Mouse (Mus musculus) limb, embryonic 11.5 days (tissue): ENCODE results near the gene Ucn. TPM values are rescaled to one million over a fixed set of nuclear protein-coding genes. Genes with fewer than 3 reads are reported as not detected.

Source experiments
- ATAC-seq: fragments of 200-750 bp; cut with Nextera tagmentation; 2 replicates; pipeline ENCODE4 v1.8.0; 2017; ENCODE audit warnings: low read depth; ENCODE audit not compliant: insufficient number of reproducible peaks, low FRiP score, low TSS enrichment
- DNase-seq: peaks from one replicate; pipeline ENCODE4 v3.0.0-alpha.2; 2015; ENCODE audit warnings: low spot score
- H3K27ac ChIP-seq: fragments of 300-500 bp; sonication (generic); replicated peaks from 2 replicates; pipeline ENCODE4 v1.5.1; 2014; ENCODE audit warnings: low read depth, mild to moderate bottlenecking, low read length
- H3K27me3 ChIP-seq: fragments of 300-500 bp; sonication (generic); 2 replicates; pipeline ENCODE4 v1.6.1; 2014; ENCODE audit warnings: mild to moderate bottlenecking, low read length, mixed read lengths; ENCODE audit not compliant: control insufficient read depth, insufficient read depth
- H3K36me3 ChIP-seq: fragments of 300-500 bp; sonication (generic); 2 replicates; pipeline ENCODE4 v1.6.1; 2014; ENCODE audit warnings: mild to moderate bottlenecking, low read length, moderate library complexity, mixed read lengths; ENCODE audit not compliant: control insufficient read depth, insufficient read depth
- H3K4me1 ChIP-seq: fragments of 300-500 bp; sonication (generic); 2 replicates; pipeline ENCODE4 v1.6.1; 2014; ENCODE audit warnings: low read length, mixed read lengths; ENCODE audit not compliant: control insufficient read depth, insufficient read depth
- H3K4me2 ChIP-seq: fragments of 300-500 bp; sonication (generic); 2 replicates; pipeline ENCODE4 v1.6.1; 2014; ENCODE audit warnings: low read depth, mild to moderate bottlenecking, moderate library complexity; ENCODE audit not compliant: severe bottlenecking
- H3K4me3 ChIP-seq: fragments of 300-500 bp; sonication (generic); 2 replicates; pipeline ENCODE4 v1.5.1; 2014; ENCODE audit warnings: low read depth, low read length
- H3K9ac ChIP-seq: fragments of 300-500 bp; sonication (generic); 2 replicates; pipeline ENCODE4 v1.6.1; 2014; ENCODE audit warnings: mild to moderate bottlenecking, low read length
- H3K9me3 ChIP-seq: fragments of 300-500 bp; sonication (generic); 2 replicates; pipeline ENCODE4 v1.6.1; 2016; ENCODE audit warnings: low read length; ENCODE audit not compliant: control insufficient read depth
- WGBS: fragments of 180-500 bp; shearing (Covaris S2); extraction: QIAGEN DNeasy Blood & Tissue Kit; methylation state at CpG from one replicate; pipeline ENCODE4 v1.1.7; 2014; 5-methylcytosine and 5-hydroxymethylcytosine counted together
- polyA plus RNA-seq: library from polyadenylated mRNA; unstranded; fragments of >200 nt; fragmentation: Nextera tagmentation; extraction: Ambion mirVana; gene quantifications from 2 replicates; pipeline ENCODE4 v1.2.1, GENCODE M21; 2014

Gene Ucn
- not detected in 2 replicates for polyA plus RNA-seq

GRCm38 (mm10) chr5:31138241-31138967 lies at the start of gene Ucn:
Gene Ucn, minus strand, starts transcription at chr5:31138829.
- peak; percentile 28 for DNase-seq
- peak within 1 kb of the TSS; percentile 14 for H3K4me3 ChIP-seq
- ATAC-seq: peak; percentile 72; the same call in 1 of the 2 replicates
- H3K4me2 ChIP-seq: peak within 1 kb of the TSS; percentile 26; the same call in 1 of the 2 replicates
- no peak within 1 kb of the TSS for H3K9ac ChIP-seq
- no peaks in the 10 kb centered on the region for H3K36me3 ChIP-seq
- WGBS: 2% methylated on average over 52 of the region's 52 CpGs
- H3K4me1 ChIP-seq: peaks cover 8% of the 10 kb centered on the region
- H3K27ac ChIP-seq: no peak within 1 kb of the TSS
- no peaks in the 10 kb centered on the region for H3K9me3 ChIP-seq
- H3K27me3 ChIP-seq: peaks cover 55% of the 10 kb centered on the region

- no peaks in the 10 kb centered on the region for H3K4me1 ChIP-seq
- H3K27ac ChIP-seq: no peak overlapping the region
- no peak overlapping the region for H3K4me3 ChIP-seq
- no peak overlapping the region for H3K4me2 ChIP-seq
- peaks cover 8% of the 10 kb centered on the region for H3K36me3 ChIP-seq
- WGBS: 62% methylated on average over 4 of the region's 4 CpGs
- DNase-seq (no peak), ATAC-seq (no peak)
- H3K27me3 ChIP-seq: no peaks in the 10 kb centered on the region
- no peaks in the 10 kb centered on the region for H3K9me3 ChIP-seq
- no peak overlapping the region for H3K9ac ChIP-seq
These were observed 45.0 kb upstream of the Ucn start for GRCm38 (mm10) chr5:31183678-31184077.

DNA sequence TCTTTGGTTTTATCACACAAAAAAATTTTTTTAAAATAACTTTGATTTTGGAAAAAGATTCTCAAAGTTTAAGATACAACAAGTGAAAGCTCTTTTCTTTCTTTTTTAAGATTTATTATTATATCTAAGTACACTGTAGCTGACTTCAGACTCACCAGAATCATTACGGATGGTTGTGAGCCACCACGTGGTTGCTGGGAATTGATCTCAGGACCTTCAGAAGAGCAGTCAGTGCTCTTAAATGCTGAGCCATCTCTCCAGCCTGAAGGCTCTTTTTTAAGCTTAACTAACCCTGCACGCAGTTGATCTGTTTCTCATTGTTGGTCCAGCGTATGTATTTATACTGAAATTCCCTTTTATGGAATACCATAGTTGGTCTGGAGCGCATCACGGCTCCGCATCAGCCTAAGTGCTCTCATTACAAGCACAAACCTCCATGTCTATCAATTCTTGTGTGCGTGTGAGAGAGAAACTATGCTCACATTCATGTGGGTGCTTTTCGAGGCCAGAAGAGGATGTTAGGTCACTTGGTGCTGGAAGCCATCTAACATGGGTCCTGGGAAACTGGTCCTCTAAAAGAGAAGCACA lies 42.6 kb upstream of the Ucn start:
- DNase-seq (no peak), ATAC-seq (no peak)
- H3K36me3 ChIP-seq: no peaks in the 10 kb centered on the region
- no peak overlapping the region for H3K4me2 ChIP-seq
- no peaks in the 10 kb centered on the region for H3K9me3 ChIP-seq
- H3K9ac ChIP-seq: no peak overlapping the region
- H3K4me3 ChIP-seq: no peak overlapping the region; the same call in 1 of the 2 replicates
- H3K27ac ChIP-seq: no peak overlapping the region
- WGBS: 93% methylated on average over 9 of the region's 9 CpGs
- no peaks in the 10 kb centered on the region for H3K4me1 ChIP-seq
- H3K27me3 ChIP-seq: no peaks in the 10 kb centered on the region

DNA sequence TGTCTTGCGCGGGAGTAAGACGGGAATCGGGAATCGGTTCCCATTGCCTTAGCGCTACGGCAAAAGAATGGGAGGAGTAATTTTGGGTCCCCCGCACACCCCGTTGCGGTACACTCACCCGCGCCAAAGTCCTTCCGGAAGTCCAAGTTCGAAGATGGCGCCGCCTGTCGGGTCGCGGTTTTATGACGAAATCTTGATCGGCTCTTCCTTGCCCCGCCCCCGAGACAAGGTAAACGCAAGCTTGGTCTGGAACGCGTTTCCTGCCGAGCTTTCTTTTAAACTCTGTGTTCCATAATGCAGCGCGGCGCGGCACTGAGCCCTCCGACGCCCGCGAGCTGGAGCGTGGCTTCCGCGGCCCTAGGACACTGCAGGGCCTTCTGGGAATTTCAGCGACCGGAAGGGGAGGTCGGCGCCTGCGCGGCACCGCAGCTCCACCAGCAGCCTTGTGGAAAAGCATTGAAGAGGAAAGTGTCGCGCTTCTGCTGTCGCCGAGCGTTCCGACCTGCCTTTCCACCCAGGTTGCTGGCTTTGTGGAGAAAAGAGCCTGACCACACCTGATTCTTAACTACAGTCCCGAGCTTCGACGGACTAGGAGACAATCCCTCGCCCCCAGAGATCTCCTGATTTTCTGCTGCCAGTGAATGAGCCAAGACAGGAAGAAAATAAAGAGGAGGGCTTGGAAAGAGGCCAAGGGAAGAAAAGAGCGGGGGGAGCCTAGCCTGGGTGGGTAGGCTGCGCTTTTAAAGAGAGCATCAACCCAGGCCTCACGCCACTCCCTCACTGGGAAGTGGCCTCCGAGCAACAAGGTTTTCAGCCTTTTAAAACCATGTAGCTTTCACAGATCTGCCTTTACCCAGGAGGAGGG lies 41.4 kb upstream of the Ucn start, which contains the start of the genes Gm29609 and Gtf3c2:
TSS of gene Gm29609 (minus strand) at position 146 of the 865 bp plus-strand sequence.
TSS of gene Gtf3c2 (minus strand) at position 379 of the 865 bp plus-strand sequence.
- peak; percentile 94 for ATAC-seq
- peak within 1 kb of the TSS; percentile 96 for H3K27ac ChIP-seq
- no peaks in the 10 kb centered on the region for H3K9me3 ChIP-seq
- H3K4me1 ChIP-seq: no peaks in the 10 kb centered on the region
- DNase-seq: peak; percentile 95
- peak within 1 kb of the TSS; percentile 94 for H3K4me3 ChIP-seq
- WGBS: under 1% methylated on average over 59 of the region's 59 CpGs
- peak within 1 kb of the TSS; percentile 75 for H3K9ac ChIP-seq
- H3K27me3 ChIP-seq: no peaks in the 10 kb centered on the region
- H3K4me2 ChIP-seq: peak within 1 kb of the TSS; percentile 69
- no peaks in the 10 kb centered on the region for H3K36me3 ChIP-seq

GRCm38 (mm10) chr5:31179301-31179765 lies 40.7 kb upstream of the Ucn start:
- Histone ChIP-seq H3K4me1 (no peaks in the 10 kb centered on the region), H3K4me2 (peak overlapping the region; percentile 66), H3K36me3 (no peaks in the 10 kb centered on the region; the same call in 1 of the 2 replicates), H3K9ac (peak overlapping the region; percentile 75), H3K9me3 (no peaks in the 10 kb centered on the region), H3K4me3 (peak overlapping the region; percentile 94), H3K27me3 (no peaks in the 10 kb centered on the region), H3K27ac (peak overlapping the region; percentile 96)
- peak; percentile 70; the same call in 1 of the 2 replicates for ATAC-seq
- under 1% methylated on average over 25 of the region's 25 CpGs for WGBS
- no peak for DNase-seq

- no peak for ATAC-seq
- Histone ChIP-seq H3K4me2 (no peak overlapping the region), H3K27ac (no peak overlapping the region), H3K27me3 (no peaks in the 10 kb centered on the region), H3K4me1 (no peaks in the 10 kb centered on the region), H3K4me3 (no peak overlapping the region), H3K9ac (no peak overlapping the region), H3K9me3 (no peaks in the 10 kb centered on the region), H3K36me3 (peaks cover 32% of the 10 kb centered on the region)
- WGBS: 91% methylated on average over 4 of the region's 4 CpGs
- DNase-seq: no peak
These were observed 30.0 kb upstream of the Ucn start for GRCm38 (mm10) chr5:31168630-31169029.

DNA sequence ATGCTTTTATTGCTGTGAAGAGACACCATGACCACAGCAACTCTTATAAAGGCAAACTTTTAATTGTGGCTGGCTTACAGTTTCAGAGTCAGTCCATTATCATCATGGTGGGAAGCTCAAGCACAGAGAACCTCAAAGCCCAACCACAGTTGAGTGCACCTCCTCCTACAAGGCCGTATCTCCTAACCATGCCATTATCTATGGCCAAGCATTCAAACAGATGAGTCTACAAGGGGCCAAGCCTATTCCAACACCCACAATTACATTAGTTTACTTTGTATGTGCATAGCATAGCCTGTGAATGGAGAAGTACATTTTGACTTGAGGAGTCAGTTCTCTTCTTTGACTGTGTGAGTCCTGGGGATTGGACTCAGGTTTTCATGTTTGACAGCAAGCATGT lies 26.2 kb upstream of the Ucn start:
- 88% methylated on average over 1 of the region's 1 CpGs for whole genome bisulfite sequencing
- Histone ChIP-seq H3K9ac (no peak overlapping the region), H3K4me2 (no peak overlapping the region), H3K4me1 (no peaks in the 10 kb centered on the region), H3K9me3 (no peaks in the 10 kb centered on the region), H3K27ac (no peak overlapping the region), H3K4me3 (no peak overlapping the region), H3K36me3 (peaks cover 26% of the 10 kb centered on the region), H3K27me3 (no peaks in the 10 kb centered on the region)
- no peak for DNase-seq
- ATAC-seq: no peak

DNA sequence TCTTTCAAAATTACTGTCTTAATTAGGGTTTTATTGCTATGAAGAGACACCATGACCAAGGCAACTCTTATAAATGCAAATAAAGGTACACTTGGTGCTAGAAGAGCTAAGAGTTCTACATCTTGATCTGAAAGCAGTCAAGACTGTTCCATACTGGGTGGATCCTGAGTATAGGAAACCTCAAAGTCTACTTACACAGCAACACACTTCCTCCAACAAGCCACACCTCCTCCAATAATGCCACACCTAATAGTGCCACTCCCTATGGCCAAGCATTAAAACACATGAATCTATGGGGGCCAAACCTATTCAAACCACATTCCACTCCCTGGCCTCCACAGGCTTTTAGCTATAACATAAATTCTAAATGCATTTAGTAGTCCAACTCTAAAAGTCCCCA lies 23.8 kb upstream of the Ucn start:
- ATAC-seq: no peak

More for the DNA sequence above, 23.8 kb upstream of the Ucn start:
- Histone ChIP-seq H3K27me3 (no peaks in the 10 kb centered on the region), H3K27ac (no peak overlapping the region), H3K4me2 (no peak overlapping the region), H3K4me3 (no peak overlapping the region), H3K4me1 (no peaks in the 10 kb centered on the region), H3K9ac (no peak overlapping the region), H3K36me3 (peaks cover 21% of the 10 kb centered on the region), H3K9me3 (no peaks in the 10 kb centered on the region)
- DNase-seq: no peak
